Mouse (Mus musculus) E14TG2a.4 (cell line): Measurements from ENCODE around the gene Pax4.

ENCODE experiments used
- CTCF ChIP-seq: conservative IDR thresholded peaks from 2 replicates; pipeline ENCODE4 v1.5.1; 2014; ENCODE audit warnings: low read length
- NANOG ChIP-seq: IDR thresholded peaks from 2 replicates; pipeline ENCODE4 v1.6.1; 2014; ENCODE audit warnings: borderline replicate concordance, low read length, mixed read lengths

- TF ChIP-seq CTCF (no peak), NANOG (no peak)
These were observed 33.7 kb upstream of the Pax4 start for GRCm38 (mm10) chr6:28482711-28483315.
